ENCODE assay signal across 9 mouse cellular contexts in genomic region chr5:52616549-52616948, GRCm38 (mm10). TPM values are rescaled to one million over a fixed set of nuclear protein-coding genes. Genes with fewer than 3 reads are reported as not detected.
DNase-seq lines count a peak whose midpoint lies in the region; ATAC-seq lines count a peak whose summit lies in the region.
"Had no signal": no experiment of that assay in that cellular context is flagged by ENCODE, and none has a peak within 500 bp of the region (broad histone marks: within the 10 kb centered on the region; RNA-seq: fewer than 3 reads in every experiment).

No protein-coding gene starts in this region.

- ATAC-seq in hindbrain, embryonic 11.5 days (ENCODE audit: low FRiP score) = no peak
- no peak for ATAC-seq in limb, embryonic 11.5 days (ENCODE audit: insufficient number of reproducible peaks, low FRiP score, low TSS enrichment, low read depth)
- no peak for ATAC-seq in erythroblast, adult 5-6 weeks (replicated peaks; ENCODE audit: low FRiP score, poor library complexity, severe bottlenecking)
- no peak for ATAC-seq in megakaryocyte, adult 5-6 weeks (ENCODE audit: poor library complexity, severe bottlenecking)

- H3K4me1 ChIP-seq in hindbrain, embryonic 11.5 days (replicated peaks; ENCODE audit: control insufficient read depth, insufficient read depth, low read length) = 0 out of 2 replicates have a peak, but pooled peaks cover 5% of the 10 kb centered on the region
- H3K4me1 ChIP-seq in limb, embryonic 11.5 days (ENCODE audit: control insufficient read depth, insufficient read depth, low read length) = peaks cover 12% of the 10 kb centered on the region

- H3K27me3 ChIP-seq in hindbrain, embryonic 11.5 days (ENCODE audit: control insufficient read depth, insufficient read depth, low read length) = no peaks in the 10 kb centered on the region; the same call in 1 of the 2 replicates
- H3K27me3 ChIP-seq in limb, embryonic 11.5 days (ENCODE audit: control insufficient read depth, insufficient read depth, low read length) = no peaks in the 10 kb centered on the region

- 22% methylated on average over 2 of the region's 2 CpGs for WGBS in hindbrain, embryonic 11.5 days
- 2% methylated on average over 2 of the region's 2 CpGs for WGBS in limb, embryonic 11.5 days

- no peak overlapping the region for H3K4me2 ChIP-seq in hindbrain, embryonic 11.5 days (replicated peaks; ENCODE audit: low read depth, low read length)
- no peak overlapping the region for H3K4me2 ChIP-seq in limb, embryonic 11.5 days (ENCODE audit: low read depth, severe bottlenecking)

- H3K9ac ChIP-seq in hindbrain, embryonic 11.5 days (ENCODE audit: low read depth, low read length) = no peak overlapping the region
- H3K9ac ChIP-seq in limb, embryonic 11.5 days (ENCODE audit: low read length) = no peak overlapping the region

- peak; percentile 97 for DNase-seq in 3T3-L1 (ENCODE audit: low read depth, low spot score)
- peak; percentile 55 for DNase-seq in NIH3T3 (ENCODE audit: low read depth)
- DNase-seq in frontal cortex, postnatal 10 days (ENCODE audit: low spot score in 2 of 2) = peak; percentile 29 to 46
- DNase-seq in hindbrain, embryonic 11.5 days (ENCODE audit: low spot score) = peak; percentile 24
- DNase-seq in limb, embryonic 11.5 days (ENCODE audit: low spot score) = peak; percentile 34
- DNase-seq in right cerebral cortex, postnatal 10 days (ENCODE audit: low spot score in 2 of 2) = peak; percentile 72 to 83

- H3K9me3 ChIP-seq in hindbrain, embryonic 11.5 days (ENCODE audit: control insufficient read depth, low read length) = no peaks in the 10 kb centered on the region
- H3K9me3 ChIP-seq in limb, embryonic 11.5 days (ENCODE audit: control insufficient read depth, low read length) = no peaks in the 10 kb centered on the region

- no peaks in the 10 kb centered on the region for H3K36me3 ChIP-seq in hindbrain, embryonic 11.5 days (ENCODE audit: control insufficient read depth, insufficient read depth, low read length)
- H3K36me3 ChIP-seq in limb, embryonic 11.5 days (ENCODE audit: control insufficient read depth, insufficient read depth, low read length) = no peaks in the 10 kb centered on the region

- H3K4me3 ChIP-seq in hindbrain, embryonic 11.5 days (ENCODE audit: low read depth, low read length) = no peak overlapping the region
- H3K4me3 ChIP-seq in limb, embryonic 11.5 days (ENCODE audit: low read depth, low read length) = no peak overlapping the region
- H3K4me3 ChIP-seq: megakaryocyte, embryonic 14.5 days had no signal

- no peak overlapping the region for H3K27ac ChIP-seq in hindbrain, embryonic 11.5 days (ENCODE audit: low read depth, low read length)
- H3K27ac ChIP-seq in limb, embryonic 11.5 days (replicated peaks; ENCODE audit: low read depth, low read length) = no peak overlapping the region

RNA-seq across cellular contexts. Expression of gene Lgi2, which starts 50.3 kb away (rescaled TPM):
- 1.5 TPM in 2 replicates for polyA plus RNA-seq in hindbrain, embryonic 11.5 days (2014; fragmentation: Nextera tagmentation; extraction: Ambion mirVana)
- 0.79 and 1.2 TPM in 2 replicates for polyA plus RNA-seq in limb, embryonic 11.5 days (2014; fragmentation: Nextera tagmentation; extraction: Ambion mirVana)
- not detected in 2 replicates for total RNA-seq in erythroblast, adult 5-6 weeks (2015; ENCODE audit: low replicate concordance)
- not detected in 2 replicates for total RNA-seq in erythroblast, adult 5-6 weeks (2017; ENCODE audit: low replicate concordance)
- not detected in 2 replicates for total RNA-seq in megakaryocyte, adult 5-6 weeks (2015)
- not detected in 2 replicates for total RNA-seq in megakaryocyte, adult 5-6 weeks (2017)

RNA-seq across cellular contexts. Expression of gene Sepsecs, which starts 53.0 kb away (rescaled TPM):
- 7.2 and 7.6 TPM in 2 replicates for polyA plus RNA-seq in hindbrain, embryonic 11.5 days (2014; fragmentation: Nextera tagmentation; extraction: Ambion mirVana)
- 6.4 and 7.7 TPM in 2 replicates for polyA plus RNA-seq in limb, embryonic 11.5 days (2014; fragmentation: Nextera tagmentation; extraction: Ambion mirVana)
- 1.9 and 7.3 TPM in 2 replicates for total RNA-seq in erythroblast, adult 5-6 weeks (2015; ENCODE audit: low replicate concordance)
- total RNA-seq in erythroblast, adult 5-6 weeks (2017; ENCODE audit: low replicate concordance) = 7.2 and 11.5 TPM in 2 replicates
- total RNA-seq in megakaryocyte, adult 5-6 weeks (2015) = 5.2 and 8.5 TPM in 2 replicates
- total RNA-seq in megakaryocyte, adult 5-6 weeks (2017) = 9.2 and 9.3 TPM in 2 replicates

Comparison
In these comparisons a context has a peak if more than half of its experiments do, and no peak if none do; other contexts are left out.
1. DNase-seq: peak in every context shown above with its lines; median percentile 97 in 3T3-L1; 78 in right cerebral cortex, postnatal 10 days; 55 in NIH3T3; 38 in frontal cortex, postnatal 10 days; 34 in limb, embryonic 11.5 days; 24 in hindbrain, embryonic 11.5 days.